Mouse (Mus musculus) retina, postnatal 1 day (tissue): ENCODE data around the gene Psme2b.
"Not testable (repeated sequence)": the region's sequence is repeated elsewhere in the genome, so short reads cannot be mapped to it uniquely, and the experiment has no call there.

ENCODE experiments used
- DNase-seq: peaks from one replicate; pipeline ENCODE4 v3.0.0-alpha.2; 2012

The Psme2b gene

DNA sequence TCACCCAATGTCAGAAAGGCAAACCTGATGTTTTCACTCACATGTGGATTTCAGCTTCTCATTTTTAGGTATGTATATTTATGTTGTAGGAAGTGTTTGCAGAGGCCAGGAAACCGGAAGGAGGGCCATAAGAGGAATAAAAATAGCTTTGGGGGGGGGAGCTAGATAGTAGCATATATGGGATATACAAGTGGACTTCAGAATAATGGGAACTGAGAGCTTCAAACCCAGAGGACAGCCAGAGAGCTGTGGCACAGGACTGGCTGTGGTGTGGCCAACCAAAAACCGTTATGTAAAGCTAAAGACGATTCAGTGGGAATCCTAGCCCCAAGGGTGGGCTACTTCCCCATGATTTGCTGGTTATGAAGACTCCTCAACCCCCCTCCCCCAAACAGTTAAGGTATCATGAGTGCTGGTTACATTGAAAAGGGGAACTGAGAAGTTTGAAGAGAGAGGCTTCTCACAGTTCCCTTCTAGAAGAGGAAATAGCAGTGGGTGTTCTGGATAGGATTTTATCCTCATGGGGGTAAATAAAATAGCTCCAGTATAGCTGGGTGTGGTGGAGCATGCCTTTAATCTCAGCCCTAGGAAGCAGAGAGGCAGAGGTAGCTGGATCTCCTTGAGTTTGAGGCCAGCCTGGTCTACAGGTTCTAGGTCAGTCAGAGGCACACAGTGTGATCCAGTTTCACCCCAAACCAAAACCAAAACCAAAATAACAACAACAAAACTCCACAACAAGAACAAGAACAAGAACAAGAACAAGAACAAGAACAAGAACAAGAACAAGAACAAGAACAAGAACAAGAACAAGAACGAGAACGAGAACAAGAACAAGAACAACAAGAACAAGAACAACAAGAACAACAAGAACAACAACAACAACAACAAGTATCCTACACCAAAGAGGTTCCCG is 45.1 kb downstream of the Psme2b start:
- not testable (repeated sequence) for DNase-seq

DNA sequence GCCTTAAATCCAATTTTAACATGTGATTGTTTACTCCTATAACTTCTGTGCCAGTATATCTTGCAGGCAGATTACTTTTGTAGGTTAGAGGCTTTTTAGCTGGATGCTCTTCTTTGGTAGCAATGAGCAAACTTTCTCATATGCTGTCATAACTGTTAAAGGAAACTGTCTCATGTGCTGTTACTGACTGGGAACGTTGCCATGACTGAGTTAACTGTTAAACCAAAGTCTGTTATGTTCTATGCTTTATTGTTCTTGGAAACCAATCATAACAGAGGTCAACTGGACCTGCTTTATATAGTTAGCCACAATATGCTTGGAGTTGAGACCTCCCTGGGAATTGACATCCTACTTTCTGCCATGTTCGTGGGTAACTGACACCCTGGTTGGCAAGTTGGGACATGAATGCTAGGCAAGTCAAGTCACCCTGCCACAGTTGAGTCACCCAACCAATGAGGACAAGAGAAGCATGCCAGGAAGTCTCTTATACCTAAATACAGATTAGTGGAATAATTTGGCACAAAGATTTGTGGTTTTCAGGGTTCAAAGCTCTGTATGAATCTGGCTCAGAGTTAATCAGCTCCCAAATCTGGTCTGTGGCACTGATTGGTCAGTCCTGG is 47.1 kb downstream of the Psme2b start:
- no peak for DNase-seq
